Mouse (Mus musculus) layer of hippocampus, adult 2 months (tissue): ENCODE results near the gene Gusb. TPM values are rescaled to one million over a fixed set of nuclear protein-coding genes. Genes with fewer than 3 reads are reported as not detected.
A peak's percentile ranks its signal among the peaks of the same experiment; 100 is the strongest.

Experiments used
- DNase-seq, 2 experiments: peaks; one replicate each; pipeline ENCODE4 v3.0.0; 2022; ENCODE audit warnings: low spot score in 2 of 2
- H3K27ac ChIP-seq: fragments of 200-600 bp; 2 replicates; pipeline ENCODE4 v1.8.1; 2022
- H3K4me3 ChIP-seq: fragments of 200-600 bp; 2 replicates; pipeline ENCODE4 v1.8.1; 2022; ENCODE audit warnings: mild to moderate bottlenecking
- CTCF ChIP-seq: fragments of 200-600 bp; conservative IDR thresholded peaks from 2 replicates; pipeline ENCODE4 v1.8.1; 2022; ENCODE audit warnings: antibody characterized with exemption, mild to moderate bottlenecking, moderate library complexity
- long read RNA-seq, 2 experiments: library from polyadenylated mRNA; stranded (forward); transcript quantifications; one replicate each; pipeline ENCODE4 v2.0.0; 2021; ENCODE audit warnings: borderline mapping rate in 2 of 2
- total RNA-seq, 2 experiments: library from RNA; stranded (reverse); gene quantifications; 2 replicates each; pipeline ENCODE4 v1.2.3; 2021

Gene Gusb
- total RNA-seq = 10 to 100 TPM; 10.9 to 11.4 TPM
- long read RNA-seq, experiment 1, transcript Gusb-201 (12 exons, 2,687 nt) = major isoform, 11 of 17 reads
- long read RNA-seq, experiment 1, partial matches to known transcripts = 1 of 17 reads
- long read RNA-seq, experiment 1, other reads (novel, unspliced or antisense) = 3 of 17 reads
- long read RNA-seq, experiment 2, transcript Gusb-201 (12 exons, 2,687 nt) = major isoform, 6 of 19 reads
- long read RNA-seq, experiment 2, partial matches to known transcripts = 2 of 19 reads
- long read RNA-seq, experiment 2, other reads (novel, unspliced or antisense) = 7 of 19 reads

DNA sequence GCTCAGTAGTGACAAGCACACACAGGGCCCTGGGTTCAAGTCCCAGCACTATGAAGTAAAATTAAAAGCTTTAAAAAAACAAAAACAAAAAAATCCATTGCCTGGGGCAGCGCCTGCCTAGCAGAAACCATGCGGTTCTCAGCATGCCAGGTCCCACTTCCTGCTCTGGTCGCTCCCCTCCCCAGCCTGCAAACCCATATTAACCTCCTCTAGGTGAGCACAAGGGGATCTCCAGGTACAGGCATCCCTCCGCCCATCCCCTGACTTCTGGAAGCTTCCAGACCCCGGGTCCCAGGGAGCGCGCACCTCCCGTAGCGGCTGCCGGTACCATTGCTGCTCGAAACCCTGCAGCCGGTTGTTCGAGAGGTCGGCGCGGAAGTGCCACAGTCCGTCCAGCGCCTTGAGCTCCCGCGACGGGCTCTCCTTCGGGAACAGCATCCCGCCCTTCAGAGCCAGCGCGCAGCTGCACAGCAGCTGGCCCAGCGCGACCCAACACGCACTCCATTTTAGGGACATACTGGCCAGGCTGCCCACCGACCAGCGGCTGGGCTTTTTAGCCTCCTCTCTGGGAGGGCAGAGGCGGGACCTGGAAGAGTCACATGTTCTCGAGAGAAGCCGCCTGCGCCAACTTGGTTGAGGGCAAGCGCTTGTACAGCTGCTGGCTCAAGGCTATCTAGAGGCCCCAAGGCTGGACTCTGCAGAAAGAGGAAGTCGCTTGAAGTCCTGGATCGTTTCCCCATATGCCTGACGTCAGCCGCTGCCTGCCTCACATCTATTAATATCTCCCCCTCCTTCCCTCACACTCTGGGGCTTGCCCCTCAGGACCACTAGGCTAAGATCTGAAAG, at the start of gene Gusb:
Gene Gusb, minus strand, starts transcription at position 749 of the 846 bp plus-strand sequence.
- Histone ChIP-seq H3K27ac (peak within 1 kb of the TSS; percentile 81), H3K4me3 (peak within 1 kb of the TSS; percentile 86)
- TF ChIP-seq CTCF = no peak
- peak; percentile 43 to 60 for DNase-seq

DNA sequence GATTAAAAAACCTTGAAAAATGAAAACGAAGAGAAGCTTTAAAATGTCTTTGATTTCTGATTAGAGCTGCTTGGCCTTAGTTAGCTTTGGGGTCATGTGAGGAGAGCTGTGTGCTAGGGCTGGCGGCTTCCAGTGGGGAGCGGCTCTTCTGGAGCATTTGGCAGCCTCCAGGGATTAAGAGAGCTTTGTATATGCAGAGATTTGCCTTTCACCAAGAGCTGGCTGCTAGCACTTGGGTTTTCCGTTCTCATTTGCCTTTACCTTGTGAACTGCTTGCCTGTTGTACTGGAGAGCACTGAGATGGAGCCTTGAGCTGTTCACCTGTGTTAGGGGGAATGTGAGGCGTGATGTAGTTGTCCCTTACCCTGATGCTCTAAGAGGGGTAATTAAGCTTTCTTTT, 49.7 kb upstream of the Gusb start:
- no peak for TF ChIP-seq CTCF
- no peak for DNase-seq

DNA sequence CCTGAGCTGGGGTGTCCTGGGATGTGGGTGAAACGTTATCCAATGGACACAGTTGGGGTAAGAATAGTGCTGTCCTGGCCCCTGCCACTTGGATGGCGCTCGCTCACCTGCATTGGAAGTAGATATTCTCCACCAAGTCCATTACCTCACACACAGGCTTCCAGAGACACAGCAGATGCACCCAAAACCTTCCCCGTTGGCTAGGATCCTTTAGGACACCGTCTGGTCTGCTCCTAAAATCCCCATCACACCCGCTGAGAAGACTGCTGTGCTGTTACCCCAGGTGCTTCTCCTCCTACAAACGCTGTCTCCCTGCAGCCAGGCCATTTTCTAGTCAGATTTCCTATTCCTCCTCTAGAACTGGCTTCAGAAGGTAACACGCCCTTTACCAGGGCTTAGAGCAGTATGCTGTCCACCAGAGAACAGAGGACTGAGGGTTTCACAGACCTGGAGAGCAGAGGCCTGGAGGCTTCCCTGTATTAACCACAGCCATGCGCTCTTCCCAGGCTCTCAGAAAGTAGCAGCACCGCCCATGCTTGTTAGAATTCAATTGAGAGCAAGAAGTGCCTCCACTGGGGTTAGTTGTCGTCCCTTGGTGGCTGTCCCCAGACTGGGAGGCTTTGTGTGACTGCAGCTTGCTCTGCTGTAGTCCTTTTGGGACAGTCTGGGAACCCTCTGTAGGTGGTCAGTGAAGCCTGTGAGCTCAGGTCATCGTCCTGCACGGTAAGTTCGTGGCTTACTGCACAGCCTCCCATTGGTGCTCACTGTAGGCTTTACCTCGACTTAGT, 48.4 kb upstream of the Gusb start:
- DNase-seq = no peak

More for the DNA sequence above, 49.7 kb upstream of the Gusb start:
- no peak overlapping the region for H3K27ac ChIP-seq
- no peak overlapping the region for H3K4me3 ChIP-seq

DNA sequence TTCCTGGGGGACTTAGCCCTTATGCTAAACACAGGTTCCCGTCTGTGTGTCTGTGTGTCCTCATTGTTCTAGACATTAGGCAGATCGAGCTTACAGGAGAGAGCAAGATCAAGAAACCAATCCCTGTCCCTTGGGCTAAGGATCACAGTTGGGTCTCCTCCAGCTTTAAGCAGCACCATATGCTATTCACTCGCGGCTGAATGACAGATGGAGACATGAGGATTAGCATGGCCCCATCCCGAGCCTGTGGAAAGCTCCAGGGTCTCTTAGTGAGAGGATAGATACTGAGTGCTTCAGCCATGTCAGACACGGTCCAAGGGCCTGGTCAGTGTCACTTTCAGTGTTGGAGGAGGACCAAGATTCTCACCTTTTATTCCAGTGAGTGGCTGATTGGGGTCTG, 47.6 kb upstream of the Gusb start:
- no peak overlapping the region for H3K27ac ChIP-seq
- no peak overlapping the region for H3K4me3 ChIP-seq
- no peak for TF ChIP-seq CTCF
- no peak for DNase-seq

More for the DNA sequence above, 48.4 kb upstream of the Gusb start:
- Histone ChIP-seq H3K4me3 (no peak overlapping the region), H3K27ac (no peak overlapping the region)
- TF ChIP-seq CTCF = no peak

DNA sequence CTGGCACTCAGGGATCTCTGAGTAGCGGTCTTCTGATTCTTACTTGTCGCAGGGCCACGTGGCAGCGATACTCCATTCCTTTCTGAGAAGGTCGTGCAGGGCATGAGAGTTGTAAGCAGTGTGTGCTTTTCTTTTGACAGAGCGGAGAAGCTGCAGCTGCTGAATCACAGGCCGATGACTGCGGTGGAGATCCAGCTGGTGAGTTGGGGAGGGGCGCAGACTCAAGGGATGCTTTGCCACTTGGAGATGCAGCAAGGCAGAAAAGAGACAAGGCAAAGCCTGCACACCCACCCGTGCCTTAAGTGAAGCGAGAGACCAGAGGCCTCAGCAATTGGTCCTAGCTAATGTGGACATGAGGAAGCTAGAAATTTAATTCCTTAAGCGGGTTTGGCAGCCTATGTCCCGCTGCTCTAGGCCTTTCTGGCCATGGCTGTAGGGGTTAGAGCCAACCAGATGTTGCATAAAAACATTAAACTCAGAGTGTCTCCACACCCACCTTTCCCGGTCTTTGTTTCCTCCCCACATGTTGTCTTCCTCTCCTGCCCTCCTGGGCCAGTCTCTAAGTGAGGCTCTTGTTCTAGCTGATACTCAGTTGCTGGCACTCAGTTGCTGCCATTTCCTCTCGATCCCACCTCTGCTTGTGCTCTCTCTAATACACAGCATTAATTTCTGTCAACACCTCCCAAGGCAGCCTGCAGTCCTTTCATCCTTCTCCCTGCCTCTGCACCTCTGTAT, 46.1 kb upstream of the Gusb start:
- no peak for DNase-seq
- TF ChIP-seq CTCF = no peak
- Histone ChIP-seq H3K4me3 (no peak overlapping the region), H3K27ac (peak overlapping the region; percentile 8; the same call in 1 of the 2 replicates)

DNA sequence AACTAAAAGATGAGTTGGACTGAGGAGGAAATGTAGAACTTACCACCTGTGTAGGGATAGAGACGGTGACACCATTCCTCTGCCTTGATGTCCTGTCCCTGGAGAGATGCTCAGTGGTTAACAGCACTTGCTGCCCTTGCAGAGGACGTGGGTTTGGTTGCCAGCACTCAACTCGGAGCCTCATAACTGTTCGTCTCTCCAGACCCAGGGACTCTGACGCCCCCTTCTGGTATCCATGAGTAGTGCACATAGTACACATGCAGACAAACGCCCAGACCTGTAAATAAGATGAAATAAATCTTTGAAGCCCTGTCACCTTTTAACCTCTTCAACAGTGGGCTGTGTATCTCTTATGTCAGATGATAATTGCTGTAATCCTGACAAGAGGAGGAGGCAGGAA, 44.2 kb upstream of the Gusb start:
- Histone ChIP-seq H3K27ac (no peak overlapping the region), H3K4me3 (no peak overlapping the region)
- no peak for DNase-seq
- TF ChIP-seq CTCF = peak; percentile 57

DNA sequence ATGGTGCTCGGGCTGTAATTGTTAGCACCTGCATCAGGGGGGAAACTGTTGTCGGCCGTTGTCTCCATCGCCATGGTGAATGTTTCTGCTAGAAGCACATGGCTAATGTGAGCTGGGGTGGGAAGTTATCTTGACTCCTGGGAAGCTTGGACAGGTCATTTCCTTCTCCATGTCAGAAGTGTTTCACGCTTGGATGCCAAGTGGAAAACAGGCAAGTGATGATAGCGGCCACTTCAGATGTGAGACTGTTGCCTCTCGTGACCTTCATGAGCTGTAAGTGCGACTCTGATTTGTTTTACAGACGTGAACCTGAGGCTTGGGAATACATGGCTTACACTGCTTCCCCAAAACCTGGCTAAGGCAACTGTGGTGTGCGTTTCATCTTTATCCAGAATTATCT, 43.7 kb upstream of the Gusb start:
- no peak for TF ChIP-seq CTCF

DNA sequence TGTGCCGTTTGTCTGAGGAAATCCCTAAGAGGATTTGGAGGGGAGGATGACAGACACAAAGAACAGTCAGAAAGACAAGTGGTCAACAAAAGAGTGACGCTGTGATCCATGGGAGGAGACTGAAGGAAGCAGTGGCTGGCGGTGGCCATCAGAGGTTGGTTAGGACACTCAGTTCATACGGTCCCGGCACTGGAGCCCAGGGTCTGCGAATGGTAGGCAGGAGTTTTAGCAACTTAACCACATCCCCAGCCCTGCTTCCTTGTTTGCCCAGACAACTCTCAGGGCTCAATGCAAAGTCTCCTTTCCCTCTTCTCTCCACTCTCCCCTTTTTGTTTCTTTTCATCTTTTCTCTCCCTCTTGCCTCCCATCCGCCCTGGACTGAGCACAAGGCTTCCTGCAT, 43.3 kb upstream of the Gusb start:
- no peak overlapping the region for H3K27ac ChIP-seq
- no peak for DNase-seq
- TF ChIP-seq CTCF = no peak
- H3K4me3 ChIP-seq = no peak overlapping the region

More for the DNA sequence above, 43.7 kb upstream of the Gusb start:
- Histone ChIP-seq H3K27ac (no peak overlapping the region), H3K4me3 (no peak overlapping the region)
- no peak for DNase-seq

DNA sequence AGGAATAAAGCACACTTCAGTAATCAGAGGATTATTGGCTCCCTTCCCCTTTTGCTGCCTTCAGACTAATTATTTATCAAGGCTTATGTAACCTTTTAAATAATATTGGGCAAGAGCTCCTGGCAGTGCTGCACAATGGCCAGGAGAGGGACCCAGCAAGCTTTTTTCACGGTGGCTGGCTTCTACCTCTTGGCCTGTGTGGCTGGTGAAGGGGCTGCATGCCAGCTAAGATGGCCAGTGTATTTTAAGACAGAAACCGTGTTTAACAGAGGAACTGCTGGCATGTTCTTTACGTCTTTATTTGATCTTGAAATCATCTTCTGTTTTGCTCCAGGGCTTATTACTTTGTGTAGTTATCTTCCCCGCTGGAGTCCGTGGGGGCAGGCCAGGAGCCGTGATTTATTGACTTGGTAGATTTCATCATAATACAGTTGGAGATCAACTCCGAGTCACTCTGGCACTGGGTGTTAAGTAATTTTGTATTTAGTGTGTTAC, 41.4 kb upstream of the Gusb start:
- peak; percentile 91 for TF ChIP-seq CTCF
- peak; percentile 64 to 71 for DNase-seq
- peak overlapping the region; percentile 85 for H3K27ac ChIP-seq
- no peak overlapping the region for H3K4me3 ChIP-seq

DNA sequence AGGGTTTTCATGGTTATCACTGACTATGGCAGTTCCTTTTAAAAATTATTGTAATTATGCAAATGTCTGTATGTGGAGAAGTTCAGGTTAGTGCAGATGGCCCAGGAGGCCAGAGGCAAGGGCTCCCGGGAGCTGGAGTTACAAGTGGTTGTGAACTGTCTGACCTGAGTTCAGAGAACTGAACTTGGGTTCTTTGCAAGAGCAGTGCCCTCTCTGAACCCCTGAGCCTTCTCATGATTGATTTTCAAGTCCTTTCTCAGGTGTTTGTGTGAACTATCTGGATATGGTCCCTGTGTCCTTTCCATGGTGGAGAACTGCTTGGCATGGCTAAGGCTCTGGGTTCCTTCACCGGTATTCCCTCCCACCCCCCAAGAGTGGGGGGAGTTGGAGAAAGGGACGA, 40.9 kb upstream of the Gusb start:
- TF ChIP-seq CTCF = no peak
- DNase-seq = no peak
- Histone ChIP-seq H3K4me3 (no peak overlapping the region), H3K27ac (peak overlapping the region; percentile 85)

DNA sequence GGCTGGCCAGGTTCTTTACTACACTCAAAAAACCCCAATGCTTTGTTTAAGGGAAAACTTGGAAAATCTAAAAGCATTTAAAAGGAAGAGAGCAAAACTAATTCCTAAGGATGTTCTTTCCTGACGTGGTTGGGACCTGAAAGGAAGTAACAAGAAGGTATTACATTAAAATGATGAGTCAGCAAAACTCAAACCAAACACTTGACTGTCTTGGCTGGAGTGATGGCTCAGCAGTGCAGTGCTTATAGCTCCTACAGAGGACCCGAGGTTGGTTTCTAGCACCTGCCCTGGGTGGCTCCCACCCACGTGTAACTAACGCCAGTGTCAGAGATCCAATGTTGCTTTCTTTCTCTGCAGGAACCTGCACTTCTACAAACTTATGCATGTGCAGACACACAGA, 38.4 kb upstream of the Gusb start:
- TF ChIP-seq CTCF = no peak
- no peak for DNase-seq
- Histone ChIP-seq H3K27ac (no peak overlapping the region), H3K4me3 (no peak overlapping the region)

DNA sequence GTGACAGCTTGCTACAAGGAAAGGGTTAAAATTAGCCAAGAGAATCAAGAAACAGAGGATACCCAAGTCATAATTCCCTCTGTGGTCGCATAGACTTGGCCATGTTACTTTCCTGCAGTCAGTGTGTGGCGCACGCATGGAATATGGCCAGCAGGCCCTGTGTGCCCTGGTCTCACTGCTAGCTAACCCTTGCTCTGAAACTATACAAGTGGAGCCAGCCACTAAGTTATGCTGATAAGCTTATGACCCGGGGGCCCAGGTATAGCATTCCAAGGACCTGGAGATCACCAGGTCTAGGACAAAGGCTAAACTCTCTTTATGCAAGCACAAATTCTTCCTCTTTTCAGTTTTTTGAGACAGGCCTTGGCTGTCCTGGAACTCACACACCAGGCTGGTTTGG, 37.9 kb upstream of the Gusb start:
- no peak for TF ChIP-seq CTCF
- H3K4me3 ChIP-seq = no peak overlapping the region
- DNase-seq = no peak
- H3K27ac ChIP-seq = no peak overlapping the region
